Mouse (Mus musculus) erythroblast, adult 5-6 weeks (primary cell): ENCODE measurements around the gene Naalad2. TPM values are rescaled to one million over a fixed set of nuclear protein-coding genes. Genes with fewer than 3 reads are reported as not detected.

Experiments
- total RNA-seq, 2 experiments: library from RNA; stranded (forward) in 1 of 2; stranded (reverse) in 1 of 2; fragments of 150-400 nt in 1 of 2; fragments of 200-764, 138-1000 nt in 1 of 2; gene quantifications; 2 replicates each; pipeline versions ENCODE4 v1.2.3 to v1.2.4; 2015 to 2017; ENCODE audit warnings: low replicate concordance in 2 of 2

Gene Naalad2
- total RNA-seq, 2 experiments from 2014 or later = not detected

Other genes starting within 250 kb of the Naalad2 start
- gene Chordc1, start 110.9 kb downstream of the Naalad2 start, total RNA-seq (2015; ENCODE audit: low replicate concordance) = 14.8 and 16.7 TPM in 2 replicates
- 22.2 and 23.6 TPM in 2 replicates for gene Chordc1, start 110.9 kb downstream of the Naalad2 start, total RNA-seq (2017; ENCODE audit: low replicate concordance)
- gene Ubtfl1, start 1.4 kb upstream of the Naalad2 start, total RNA-seq (2015; ENCODE audit: low replicate concordance) = not detected in 2 replicates
- not detected in 2 replicates for gene Ubtfl1, start 1.4 kb upstream of the Naalad2 start, total RNA-seq (2017; ENCODE audit: low replicate concordance)
- gene Mbd3l2, start 27.7 kb upstream of the Naalad2 start, total RNA-seq (2015; ENCODE audit: low replicate concordance) = not detected in 2 replicates
- gene Mbd3l2, start 27.7 kb upstream of the Naalad2 start, total RNA-seq (2017; ENCODE audit: low replicate concordance) = 1.4 TPM in 1 of 2 replicates, not detected in the other
- gene Zfp558, start 75.3 kb upstream of the Naalad2 start, total RNA-seq (2015; ENCODE audit: low replicate concordance) = 0.63 TPM in 1 of 2 replicates, not detected in the other
- not detected in 2 replicates for gene Zfp558, start 75.3 kb upstream of the Naalad2 start, total RNA-seq (2017; ENCODE audit: low replicate concordance)
- not detected in 2 replicates for gene Mbd3l1, start 75.4 kb upstream of the Naalad2 start, total RNA-seq (2015; ENCODE audit: low replicate concordance)
- gene Mbd3l1, start 75.4 kb upstream of the Naalad2 start, total RNA-seq (2017; ENCODE audit: low replicate concordance) = not detected in 2 replicates